Mouse (Mus musculus): Measurements from ENCODE around the gene Rps18. TPM values are rescaled to one million over a fixed set of nuclear protein-coding genes. Genes with fewer than 3 reads are reported as not detected.

The Rps18 gene
- total RNA-seq, 2 experiments from 2014 or later = 1,727 to 4,404 TPM

- ATAC-seq (replicated peaks; ENCODE audit: poor library complexity, severe bottlenecking) = no peak
Observed at GRCm38 (mm10) chr17:33926207-33926932, 29.4 kb downstream of the Rps18 start.

GRCm38 (mm10) chr17:33925406-33926116, 30.2 kb downstream of the Rps18 start:
- ATAC-seq (replicated peaks; ENCODE audit: poor library complexity, severe bottlenecking) = no peak

GRCm38 (mm10) chr17:33924577-33925283, 31.1 kb downstream of the Rps18 start:
- no peak for ATAC-seq (replicated peaks; ENCODE audit: poor library complexity, severe bottlenecking)

GRCm38 (mm10) chr17:33921361-33921760, 34.4 kb downstream of the Rps18 start:
- no peak for ATAC-seq (replicated peaks; ENCODE audit: poor library complexity, severe bottlenecking)

GRCm38 (mm10) chr17:33920282-33921097, 35.3 kb downstream of the Rps18 start:
- ATAC-seq (replicated peaks; ENCODE audit: poor library complexity, severe bottlenecking) = peak; percentile 33

- peak; percentile 63 for ATAC-seq (replicated peaks; ENCODE audit: poor library complexity, severe bottlenecking)
Observed at GRCm38 (mm10) chr17:33919351-33920281, 36.2 kb downstream of the Rps18 start.

GRCm38 (mm10) chr17:33918293-33919203, 37.3 kb downstream of the Rps18 start:
- ATAC-seq (replicated peaks; ENCODE audit: poor library complexity, severe bottlenecking) = no peak

GRCm38 (mm10) chr17:33917656-33918292, 38.0 kb downstream of the Rps18 start:
- no peak for ATAC-seq (replicated peaks; ENCODE audit: poor library complexity, severe bottlenecking)

- no peak for ATAC-seq (replicated peaks; ENCODE audit: poor library complexity, severe bottlenecking)
Observed at GRCm38 (mm10) chr17:33916847-33917655, 38.8 kb downstream of the Rps18 start.

- ATAC-seq (replicated peaks; ENCODE audit: poor library complexity, severe bottlenecking) = 0 out of 2 replicates have a peak, but pooled peaks have one; percentile 11
Observed at GRCm38 (mm10) chr17:33916294-33916693, 39.5 kb downstream of the Rps18 start.

- peak; percentile 69 for ATAC-seq (replicated peaks; ENCODE audit: poor library complexity, severe bottlenecking)
Observed at GRCm38 (mm10) chr17:33915671-33916250, 40.0 kb downstream of the Rps18 start, which contains the start of the genes Tapbp and Zbtb22. Tapbp (plus strand) TSS chr17:33915899. Zbtb22 (plus strand) TSS chr17:33915904.

- ATAC-seq (replicated peaks; ENCODE audit: poor library complexity, severe bottlenecking) = no peak
Observed at GRCm38 (mm10) chr17:33914969-33915391, 40.8 kb downstream of the Rps18 start.

GRCm38 (mm10) chr17:33913905-33914304, 41.9 kb downstream of the Rps18 start:
- no peak for ATAC-seq (replicated peaks; ENCODE audit: poor library complexity, severe bottlenecking)

GRCm38 (mm10) chr17:33913264-33913663, 42.5 kb downstream of the Rps18 start:
- no peak for ATAC-seq (replicated peaks; ENCODE audit: poor library complexity, severe bottlenecking)

GRCm38 (mm10) chr17:33911813-33912414, 43.9 kb downstream of the Rps18 start:
- no peak for ATAC-seq (replicated peaks; ENCODE audit: poor library complexity, severe bottlenecking)
